Mouse (Mus musculus) embryonic facial prominence, embryonic 12.5 days (tissue): ENCODE measurements at regions not wholly inside any gene's neighbourhood (a gene's known extent, or its start where the extent isn't known, plus 50 kb on each side); places are given as distances from the start of the nearest gene placed in this dataset.

Experiments used
- ATAC-seq: fragments of 200-750 bp; cut with Nextera tagmentation; 2 replicates; pipeline ENCODE4 v1.8.0; 2017; ENCODE audit not compliant: insufficient number of reproducible peaks, insufficient read depth, low FRiP score, low TSS enrichment
- H3K27ac ChIP-seq: fragments of 300-500 bp; sonication (generic); 2 replicates; pipeline ENCODE4 v1.5.1; 2016; ENCODE audit warnings: mild to moderate bottlenecking
- H3K27me3 ChIP-seq: fragments of 300-500 bp; sonication (generic); 2 replicates; pipeline ENCODE4 v1.6.1; 2016; ENCODE audit warnings: mild to moderate bottlenecking, moderate library complexity
- H3K36me3 ChIP-seq: fragments of 300-500 bp; sonication (generic); 2 replicates; pipeline ENCODE4 v1.6.1; 2016; ENCODE audit warnings: mild to moderate bottlenecking
- H3K4me1 ChIP-seq: fragments of 300-500 bp; sonication (generic); 2 replicates; pipeline ENCODE4 v1.6.1; 2016
- H3K4me2 ChIP-seq: fragments of 300-500 bp; sonication (generic); replicated peaks from 2 replicates; pipeline ENCODE4 v1.6.1; 2016; ENCODE audit warnings: mild to moderate bottlenecking, moderate library complexity
- H3K4me3 ChIP-seq: fragments of 300-500 bp; sonication (generic); 2 replicates; pipeline ENCODE4 v1.5.1; 2016; ENCODE audit warnings: mild to moderate bottlenecking
- H3K9ac ChIP-seq: fragments of 300-500 bp; sonication (generic); 2 replicates; pipeline ENCODE4 v1.6.1; 2016; ENCODE audit warnings: mild to moderate bottlenecking, moderate library complexity
- H3K9me3 ChIP-seq: fragments of 300-500 bp; sonication (generic); 2 replicates; pipeline ENCODE4 v1.6.1; 2016; ENCODE audit warnings: mild to moderate bottlenecking, moderate library complexity
- WGBS: fragments of 180-500 bp; shearing (Covaris S2); methylation state at CpG from one replicate; pipeline ENCODE4 v1.1.7; 2016; 5-methylcytosine and 5-hydroxymethylcytosine counted together

GRCm38 (mm10) chr14:99806052-99806451 is 478.4 kb downstream of the Klf12 start:
- H3K27me3 ChIP-seq, result no peaks in the 10 kb centered on the region
- H3K4me3 ChIP-seq, result no peak overlapping the region
- 68% methylated on average over 1 of the region's 1 CpGs for WGBS
- H3K27ac ChIP-seq, result no peak overlapping the region
- ATAC-seq, result no peak
- no peaks in the 10 kb centered on the region for H3K9me3 ChIP-seq
- no peaks in the 10 kb centered on the region for H3K36me3 ChIP-seq
- H3K4me2 ChIP-seq, result no peak overlapping the region
- no peak overlapping the region for H3K9ac ChIP-seq
- no peaks in the 10 kb centered on the region for H3K4me1 ChIP-seq

DNA sequence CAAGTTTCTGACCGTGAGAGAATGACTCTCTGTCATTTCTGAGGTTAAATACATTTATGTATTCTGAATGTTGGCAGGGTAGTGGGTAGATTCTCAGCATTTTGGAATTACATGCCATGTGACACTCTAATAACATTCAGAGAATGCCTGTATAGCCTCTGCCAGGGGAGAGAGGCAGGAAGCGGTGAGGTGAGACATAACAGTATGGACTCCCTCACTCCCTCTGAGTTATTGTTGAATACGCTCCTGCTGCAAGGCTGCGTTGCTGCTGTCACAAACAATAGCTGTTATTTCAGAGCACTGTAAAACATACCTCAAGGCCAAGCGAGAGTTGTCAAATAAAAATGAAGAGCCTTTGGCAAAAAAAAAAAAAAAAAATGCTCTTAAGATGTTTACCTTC is 477.9 kb downstream of the Klf12 start:
- WGBS, result 61% methylated on average over 5 of the region's 5 CpGs
- Histone ChIP-seq H3K4me1 (no peaks in the 10 kb centered on the region), H3K9ac (no peak overlapping the region), H3K4me3 (no peak overlapping the region), H3K36me3 (no peaks in the 10 kb centered on the region), H3K27me3 (no peaks in the 10 kb centered on the region), H3K4me2 (no peak overlapping the region), H3K27ac (no peak overlapping the region), H3K9me3 (no peaks in the 10 kb centered on the region)
- ATAC-seq, result no peak

DNA sequence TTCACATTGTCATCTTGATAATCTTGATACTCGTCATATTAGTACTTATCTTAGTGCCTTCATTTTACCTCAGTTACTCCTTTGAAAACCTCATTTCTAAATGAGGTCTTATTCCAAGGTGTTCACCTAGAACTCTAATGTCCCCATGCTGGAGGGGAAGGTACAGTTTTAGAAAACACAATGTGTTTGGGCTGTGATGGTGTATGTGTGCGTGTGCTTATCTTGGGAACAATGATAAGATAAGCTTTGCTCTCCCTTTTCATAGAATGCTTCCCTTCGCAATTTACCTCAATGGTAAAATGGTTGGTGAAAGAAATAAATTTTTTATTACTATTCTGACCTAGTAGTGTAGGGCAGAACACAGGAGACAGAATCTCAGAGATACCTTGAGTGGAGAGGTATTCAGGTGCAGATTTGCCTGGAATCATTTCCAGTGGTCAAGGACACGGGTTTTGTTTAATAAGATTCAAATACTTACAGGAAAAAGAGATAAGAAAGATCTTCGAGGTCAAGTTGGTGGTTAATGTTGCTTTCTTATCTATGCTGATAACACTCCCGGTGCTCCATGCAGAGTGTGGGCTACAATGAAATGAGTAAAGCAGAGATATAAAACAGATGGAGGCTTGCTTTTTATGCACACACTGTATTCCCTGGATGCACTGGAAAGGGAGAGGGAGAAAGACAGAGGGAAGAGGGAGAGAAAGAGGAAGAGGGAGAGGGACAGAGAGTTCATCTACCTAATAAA is 471.6 kb downstream of the Klf12 start:
- 87% methylated on average over 6 of the region's 6 CpGs for WGBS
- no peaks in the 10 kb centered on the region for H3K9me3 ChIP-seq
- ATAC-seq, result no peak
- H3K36me3 ChIP-seq, result no peaks in the 10 kb centered on the region
- H3K9ac ChIP-seq, result no peak overlapping the region
- no peaks in the 10 kb centered on the region for H3K27me3 ChIP-seq
- no peak overlapping the region for H3K27ac ChIP-seq
- no peak overlapping the region for H3K4me2 ChIP-seq
- no peak overlapping the region for H3K4me3 ChIP-seq
- no peaks in the 10 kb centered on the region for H3K4me1 ChIP-seq
